Mouse (Mus musculus) gastrocnemius, adult 18-20 months (tissue): ENCODE measurements around the gene Slc5a10. TPM values are rescaled to one million over a fixed set of nuclear protein-coding genes. Genes with fewer than 3 reads are reported as not detected.
A peak's percentile ranks its signal among the peaks of the same experiment; 100 is the strongest.
"Not testable (repeated sequence)": the region's sequence is repeated elsewhere in the genome, so short reads cannot be mapped to it uniquely, and the experiment has no call there.

Experiments used
- DNase-seq: peaks from one replicate; pipeline ENCODE4 v3.0.0; 2021; ENCODE audit warnings: low spot score
- total RNA-seq, 2 experiments: library from RNA; stranded (reverse); gene quantifications; 2 replicates each; pipeline ENCODE4 v1.2.3; 2021

Gene Slc5a10
- total RNA-seq, 2 experiments from 2014 or later, result not detected

GRCm38 (mm10) chr11:61649626-61650025 is 71.0 kb downstream of the Slc5a10 start:
- DNase-seq, result no peak

GRCm38 (mm10) chr11:61649163-61649580 is 71.5 kb downstream of the Slc5a10 start:
- DNase-seq, result no peak

GRCm38 (mm10) chr11:61648749-61649115 is 71.9 kb downstream of the Slc5a10 start:
- no peak for DNase-seq

GRCm38 (mm10) chr11:61647956-61648748 is 72.5 kb downstream of the Slc5a10 start:
- peak; percentile 14 for DNase-seq

GRCm38 (mm10) chr11:61647110-61647910 is 73.3 kb downstream of the Slc5a10 start:
- DNase-seq, result no peak

- no peak for DNase-seq
Measured at GRCm38 (mm10) chr11:61646499-61647039, 74.1 kb downstream of the Slc5a10 start.

GRCm38 (mm10) chr11:61645357-61645857 is 75.2 kb downstream of the Slc5a10 start:
- DNase-seq, result no peak

- DNase-seq, result no peak
Measured at GRCm38 (mm10) chr11:61644576-61645326, 75.9 kb downstream of the Slc5a10 start.

GRCm38 (mm10) chr11:61643184-61643961 is 77.3 kb downstream of the Slc5a10 start:
- no peak for DNase-seq

GRCm38 (mm10) chr11:61642106-61642505 is 78.5 kb downstream of the Slc5a10 start:
- no peak for DNase-seq

GRCm38 (mm10) chr11:61640585-61640984 is 80.0 kb downstream of the Slc5a10 start:
- DNase-seq, result not testable (repeated sequence)

- DNase-seq, result no peak
Measured at GRCm38 (mm10) chr11:61639601-61640177, 80.9 kb downstream of the Slc5a10 start.

- no peak for DNase-seq
Measured at GRCm38 (mm10) chr11:61638764-61639536, 81.7 kb downstream of the Slc5a10 start.

- no peak for DNase-seq
Measured at GRCm38 (mm10) chr11:61637856-61638255, 82.8 kb downstream of the Slc5a10 start.

GRCm38 (mm10) chr11:61637413-61637812 is 83.2 kb downstream of the Slc5a10 start:
- DNase-seq, result no peak

GRCm38 (mm10) chr11:61636309-61636708 is 84.3 kb downstream of the Slc5a10 start:
- not testable (repeated sequence) for DNase-seq

GRCm38 (mm10) chr11:61629621-61630020 is 91.0 kb downstream of the Slc5a10 start:
- DNase-seq, result no peak

- DNase-seq, result no peak
Measured at GRCm38 (mm10) chr11:61626509-61626908, 94.1 kb downstream of the Slc5a10 start.

- no peak for DNase-seq
Measured at GRCm38 (mm10) chr11:61625136-61625535, 95.5 kb downstream of the Slc5a10 start.
